Mouse (Mus musculus) Patski (cell line): ENCODE measurements around the gene Gm20388. TPM values are rescaled to one million over a fixed set of nuclear protein-coding genes. Genes with fewer than 3 reads are reported as not detected.
A peak's percentile ranks its signal among the peaks of the same experiment; 100 is the strongest.

Experiments
- ATAC-seq: fragments of 100-300 bp; one replicate; pipeline ENCODE4 v1.8.0; 2021
- CTCF ChIA-PET: fragments of 350-600 bp; sonication (Branson Sonifier 250); formaldehyde crosslinking; loops from one replicate; lab custom pipeline; 2022; ENCODE audit warnings: inconsistent platforms; lab: Charles Lee
- POLR2A ChIA-PET: fragments of 350-600 bp; sonication (Branson Sonifier 250); formaldehyde crosslinking; loops from one replicate; lab custom pipeline; 2022; ENCODE audit warnings: antibody characterized with exemption, inconsistent platforms; lab: Charles Lee
- DNase-seq: peaks from one replicate; pipeline ENCODE4 v3.0.0-alpha.2; 2011; ENCODE audit warnings: low read depth, low spot score
- H3K27me3 ChIP-seq: fragments of 371-371 bp; one replicate; pipeline ENCODE4 v1.5.1; 2021
- CTCF ChIP-seq: fragments of 100-300 bp; IDR thresholded peaks from one replicate; pipeline ENCODE4 v1.5.1; 2021
- in situ Hi-C: fragments of 300-500 bp; cut with MboI; formaldehyde crosslinking; loops from 3 replicates; pipeline ENCODE4 v1.11.1; 2018; ENCODE audit warnings: low pct_unique_long_range_greater_than_20kb, mixed read lengths
- polyA plus RNA-seq: library from polyadenylated mRNA; unstranded; gene quantifications from one replicate; pipeline ENCODE4 v1.2.3, GENCODE M21; 2021

Gene Gm20388
- polyA plus RNA-seq, 1 experiment from 2014 or later: 86.7 TPM

DNA sequence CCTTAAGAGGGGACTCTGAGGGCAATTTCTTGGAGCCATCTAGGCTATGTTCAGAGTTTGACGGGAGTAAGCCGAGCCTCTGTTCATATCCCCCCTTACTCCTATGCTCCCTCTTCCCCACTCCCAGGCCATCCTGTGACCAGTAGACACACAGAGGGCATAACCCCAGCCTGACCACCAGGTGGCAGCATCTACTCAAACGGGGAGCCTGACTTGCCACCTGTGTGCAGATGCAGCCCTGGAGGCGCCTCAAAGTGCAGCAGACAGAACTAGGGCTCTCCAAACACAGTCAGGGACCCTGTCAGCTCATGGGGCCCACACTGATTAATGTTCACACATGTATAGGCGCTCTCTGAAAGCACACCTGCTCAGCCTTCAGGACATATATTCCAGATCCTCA lies 2362.5 kb downstream of the Gm20388 start:
- no peaks in the 10 kb centered on the region for H3K27me3 ChIP-seq
- ATAC-seq: no peak
- in situ Hi-C loops: no loop called here
- POLR2A ChIA-PET: no interaction called here
- no peak for DNase-seq
- TF ChIP-seq CTCF: no peak
- CTCF ChIA-PET: interaction anchor here (1.0 to 5.9 kb wide), 5 partner anchors 10 to 96 kb away, joined by 3 to 46 read pairs (median 4); no protein-coding TSS in a partner anchor

DNA sequence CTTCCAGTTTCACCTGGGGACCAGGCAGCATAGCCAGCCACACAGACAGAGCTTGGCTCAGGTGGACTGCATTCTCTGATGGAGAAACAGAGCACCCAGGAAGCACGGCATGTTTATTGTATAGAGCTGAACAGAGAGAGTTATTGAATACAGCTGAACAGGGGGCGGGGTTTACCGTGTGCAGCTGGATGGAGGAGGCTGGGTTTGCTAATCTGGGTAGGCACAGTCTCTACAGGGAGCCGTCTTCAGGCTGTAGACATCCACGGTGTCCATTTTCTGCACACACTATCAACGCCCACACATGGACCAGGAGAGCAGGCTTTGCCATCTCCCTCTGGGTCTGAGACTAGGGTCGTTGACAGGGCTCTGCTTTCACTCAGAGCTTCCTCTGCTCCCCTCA lies 2363.2 kb downstream of the Gm20388 start:
- TF ChIP-seq CTCF: no peak
- POLR2A ChIA-PET: interaction anchor here (0.7 kb wide), 1 partner anchor 67 kb away, joined by 3 read pairs; no protein-coding TSS in a partner anchor

DNA sequence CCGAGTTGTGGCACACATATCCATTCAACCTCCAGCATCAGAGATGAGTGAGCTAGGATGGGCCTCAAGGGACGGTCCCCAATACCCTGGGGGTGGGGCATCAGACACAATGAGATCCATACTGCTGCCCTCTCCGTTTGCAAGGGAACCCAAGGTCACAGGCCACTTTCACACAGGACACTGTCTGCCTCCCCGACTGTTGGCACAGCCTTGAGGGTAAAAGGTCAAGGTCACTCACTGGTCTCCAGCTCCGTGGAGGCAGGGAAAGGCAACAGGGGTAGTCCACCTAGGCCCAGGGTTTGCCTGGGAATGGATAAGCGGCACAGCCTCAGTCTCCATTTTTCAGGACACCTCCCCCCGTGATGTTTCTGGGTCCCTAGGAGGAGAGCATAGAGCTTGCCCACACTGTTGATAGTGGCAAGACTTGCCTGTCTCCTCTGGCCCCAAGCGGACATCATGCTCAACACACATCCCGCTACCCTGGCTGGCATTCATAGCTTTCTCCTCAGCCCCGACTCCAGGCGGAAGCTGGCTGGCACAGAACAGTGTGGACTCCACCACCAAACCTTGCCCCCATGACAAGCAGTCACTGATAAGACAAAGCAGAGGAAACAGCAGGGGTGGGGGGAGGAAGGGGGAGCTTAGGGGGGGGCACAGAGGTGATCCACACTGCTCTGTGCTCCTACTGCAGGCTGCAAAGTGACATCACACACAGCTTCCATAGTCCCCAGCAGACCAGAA lies 2364.2 kb downstream of the Gm20388 start:
- in situ Hi-C loops: no loop called here
- CTCF ChIA-PET: interaction anchor here (2.1 to 5.9 kb wide), 2 partner anchors 57 to 297 kb away, joined by 6 to 46 read pairs; no protein-coding TSS in a partner anchor
- ATAC-seq: no peak

More for the DNA sequence above, 2363.2 kb downstream of the Gm20388 start:
- no peak for ATAC-seq
- in situ Hi-C loops: no loop called here
- no peaks in the 10 kb centered on the region for H3K27me3 ChIP-seq
- no peak for DNase-seq
- CTCF ChIA-PET: interaction anchor here (1.6 to 5.9 kb wide), 3 partner anchors 11 to 96 kb away, joined by 3 to 46 read pairs (median 11); no protein-coding TSS in a partner anchor

DNA sequence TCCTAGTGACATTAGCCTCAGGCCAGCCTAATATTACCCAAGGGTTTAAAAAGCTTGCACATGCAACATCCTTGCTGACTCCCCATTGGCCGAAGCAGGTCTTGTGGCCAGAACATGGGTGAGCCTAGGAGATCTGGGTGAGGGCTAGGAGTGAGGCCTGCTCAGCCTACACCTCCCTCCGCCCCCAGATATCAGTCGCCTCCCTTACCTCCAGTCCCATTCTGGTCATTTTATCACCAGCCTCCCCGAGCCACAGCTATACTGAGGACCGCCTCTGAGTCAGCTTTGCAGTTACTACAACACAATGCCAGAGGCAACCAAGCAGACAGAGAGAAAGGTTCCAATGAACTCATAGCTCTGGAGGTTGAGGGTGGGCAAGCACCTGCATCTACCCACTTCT lies 2365.7 kb downstream of the Gm20388 start:
- ChIA-PET CTCF (interaction anchor here (2.1 to 5.9 kb wide), 2 partner anchors 56 to 298 kb away, joined by 6 to 46 read pairs; no protein-coding TSS in a partner anchor), POLR2A (interaction anchor here (1.5 kb wide), 1 partner anchor 56 kb away, joined by 5 read pairs; no protein-coding TSS in a partner anchor)
- in situ Hi-C loops: no loop called here
- no peak for TF ChIP-seq CTCF
- H3K27me3 ChIP-seq: no peaks in the 10 kb centered on the region
- DNase-seq (no peak), ATAC-seq (no peak)

More for the DNA sequence above, 2364.2 kb downstream of the Gm20388 start:
- no peaks in the 10 kb centered on the region for H3K27me3 ChIP-seq
- POLR2A ChIA-PET: interaction anchor here (1.5 kb wide), 1 partner anchor 58 kb away, joined by 5 read pairs; no protein-coding TSS in a partner anchor
- DNase-seq: no peak
- TF ChIP-seq CTCF: no peak

DNA sequence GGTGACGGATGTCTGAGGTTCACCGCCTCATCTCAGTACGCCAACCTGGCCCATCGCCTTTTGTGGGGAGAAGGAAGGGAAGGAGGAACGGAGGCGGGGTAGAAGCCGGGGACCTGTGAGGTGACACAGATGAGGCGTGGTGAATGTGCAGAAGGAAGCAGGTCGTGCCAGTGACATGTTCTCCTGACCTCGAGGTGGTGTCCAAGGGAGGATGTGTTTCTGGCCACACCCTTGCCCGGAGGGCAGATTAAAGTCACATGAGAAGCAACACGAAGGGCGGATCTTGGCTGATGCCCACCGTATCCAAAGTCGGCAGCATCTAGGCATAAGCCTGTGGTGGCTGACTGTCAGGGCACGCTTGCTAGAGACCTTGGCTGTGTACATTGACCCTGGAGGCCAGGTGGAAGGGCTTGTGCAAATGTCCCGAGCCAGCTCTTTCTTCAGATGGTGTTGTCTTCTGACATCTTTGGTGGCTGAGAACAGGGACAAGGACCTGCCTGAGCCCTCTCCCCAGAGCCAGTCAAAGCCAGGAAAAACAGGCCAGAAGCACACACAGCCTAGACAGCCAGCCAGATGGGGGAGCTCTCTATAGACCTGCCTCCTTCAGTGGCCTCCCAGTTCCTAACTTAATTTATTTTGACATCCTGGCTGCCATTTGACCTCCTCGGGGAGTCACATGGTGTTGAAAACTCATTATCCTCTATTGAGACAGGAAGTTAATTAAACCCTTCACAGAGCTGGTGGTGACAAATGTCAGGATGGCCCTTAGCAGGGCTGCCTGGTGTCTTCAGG lies 2366.8 kb downstream of the Gm20388 start:
- DNase-seq: no peak
- in situ Hi-C loops: no loop called here
- no peak for ATAC-seq
- H3K27me3 ChIP-seq: no peaks in the 10 kb centered on the region
- ChIA-PET POLR2A (no interaction called here), CTCF (interaction anchor here (1.0 to 5.9 kb wide), 2 partner anchors 55 to 62 kb away, joined by 3 to 46 read pairs; no protein-coding TSS in a partner anchor)
- TF ChIP-seq CTCF: no peak

DNA sequence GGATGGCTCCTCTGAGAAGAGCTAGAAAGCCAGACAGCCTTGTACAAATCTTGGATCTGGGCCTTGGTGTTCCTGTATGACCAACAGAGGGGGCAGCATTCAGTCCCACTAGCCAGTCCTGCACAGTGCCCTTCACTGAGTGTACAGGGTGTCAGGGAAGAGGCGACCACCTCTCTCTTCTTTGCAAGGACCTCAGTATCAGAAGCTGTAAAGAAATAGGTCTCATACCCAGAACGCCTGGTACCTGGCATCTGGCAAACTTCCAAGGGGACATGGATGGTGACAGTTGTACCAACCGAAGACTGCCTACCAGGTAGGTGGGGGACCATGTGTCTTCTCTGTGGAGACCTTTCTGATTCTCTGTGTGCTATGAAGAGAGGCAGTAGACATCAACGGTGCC lies 2369.5 kb downstream of the Gm20388 start:
- ChIA-PET POLR2A (interaction anchor here (0.6 to 1.5 kb wide), 2 partner anchors 11 to 100 kb away, joined by 3 to 5 read pairs; no protein-coding TSS in a partner anchor), CTCF (interaction anchor here (0.8 to 1.7 kb wide), 3 partner anchors 28 to 67 kb away, joined by 3 to 4 read pairs (median 4); no protein-coding TSS in a partner anchor)
- no peak for TF ChIP-seq CTCF
- DNase-seq (no peak), ATAC-seq (no peak)
- in situ Hi-C loops: loop anchor here (5.0 kb wide), 1 partner anchor 52 kb away; no protein-coding TSS in a partner anchor
- no peaks in the 10 kb centered on the region for H3K27me3 ChIP-seq

DNA sequence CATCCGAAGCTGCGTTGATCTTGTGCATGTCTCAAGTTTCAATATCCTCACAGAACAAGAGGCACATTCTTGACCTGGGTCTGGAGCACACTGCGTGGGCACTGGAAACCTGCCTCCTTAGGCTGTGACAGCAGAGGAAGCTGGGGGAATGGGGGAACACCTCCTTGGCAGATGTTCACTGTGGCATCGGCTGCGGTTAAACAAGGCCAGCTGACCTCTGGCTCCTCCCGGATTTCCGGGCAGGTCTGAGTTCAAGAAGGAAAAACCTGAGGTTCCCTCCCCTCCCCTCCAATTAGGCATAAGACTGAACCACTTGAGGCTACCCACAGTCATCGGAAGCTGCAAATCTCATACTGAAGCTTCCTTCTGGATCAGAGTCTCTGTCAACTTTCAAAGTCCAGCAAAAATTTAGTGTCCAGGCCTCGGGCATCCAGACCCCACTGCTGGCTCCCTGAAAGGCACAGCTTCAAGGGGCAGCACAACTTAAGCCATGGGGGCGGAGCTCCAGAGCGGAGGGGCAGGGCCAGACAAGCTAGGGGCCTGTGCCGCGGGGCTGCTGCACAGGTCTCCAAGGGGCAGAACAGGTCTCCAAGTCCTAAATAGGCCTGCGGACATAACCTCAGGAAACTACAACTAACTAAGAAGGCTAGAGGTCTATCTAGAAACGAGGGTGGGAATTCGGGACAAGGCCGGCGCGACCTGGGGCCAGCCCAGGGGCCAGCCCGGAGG lies 2370.1 kb downstream of the Gm20388 start:
- no peak for TF ChIP-seq CTCF
- no peaks in the 10 kb centered on the region for H3K27me3 ChIP-seq
- no peak for ATAC-seq
- CTCF ChIA-PET: interaction anchor here (0.8 to 1.7 kb wide), 6 partner anchors 27 to 303 kb away, joined by 3 to 5 read pairs (median 4); no protein-coding TSS in a partner anchor
- no peak for DNase-seq
- in situ Hi-C loops: loop anchor here (5.0 kb wide), 1 partner anchor 52 kb away; no protein-coding TSS in a partner anchor
- POLR2A ChIA-PET: interaction anchor here (0.6 to 1.5 kb wide), 3 partner anchors 10 to 99 kb away, joined by 3 to 5 read pairs (median 3); no protein-coding TSS in a partner anchor

DNA sequence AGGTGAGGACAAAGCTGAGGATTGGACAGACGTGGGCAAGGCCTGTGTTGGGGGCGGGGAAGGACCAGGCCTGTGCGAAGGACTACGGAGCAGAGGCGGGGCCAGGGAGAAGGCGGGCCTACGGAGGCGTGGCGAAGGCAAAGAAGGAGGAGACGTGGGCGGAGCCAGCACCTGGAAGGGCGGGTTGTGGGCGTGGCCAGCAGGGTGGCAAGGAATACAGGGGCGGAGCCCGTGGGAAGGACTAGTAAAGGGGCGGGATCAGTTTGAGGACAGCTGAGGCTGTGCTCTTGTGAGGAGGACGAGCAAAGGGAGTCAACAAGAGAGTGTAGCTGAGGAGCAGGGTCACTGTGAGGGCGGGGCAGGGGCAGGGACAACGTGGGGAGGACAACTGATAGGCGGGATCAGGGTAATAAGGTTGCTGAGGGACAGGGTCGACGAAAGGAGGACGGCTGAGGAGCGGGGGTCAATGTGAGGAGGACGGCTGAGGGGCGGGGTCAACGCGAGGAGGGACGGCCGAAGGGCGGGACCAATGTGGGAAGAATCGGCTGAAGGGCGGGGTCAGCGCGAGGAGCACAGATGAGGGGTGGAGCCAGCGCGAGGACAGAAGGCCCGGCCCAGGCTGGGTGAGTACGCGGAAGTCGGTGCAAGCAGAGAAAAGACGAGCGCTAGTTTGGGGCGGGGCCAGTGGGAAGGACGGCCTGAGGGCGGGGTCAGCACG lies 2370.8 kb downstream of the Gm20388 start:
- DNase-seq (peak; percentile 93), ATAC-seq (peak; percentile 72)
- in situ Hi-C loops: loop anchor here (5.0 kb wide), 1 partner anchor 51 kb away; no protein-coding TSS in a partner anchor
- ChIA-PET POLR2A (interaction anchor here (1.2 to 1.5 kb wide), 2 partner anchors 9 to 52 kb away, joined by 3 to 5 read pairs; no protein-coding TSS in a partner anchor), CTCF (interaction anchor here (1.0 to 1.7 kb wide), 4 partner anchors 26 to 304 kb away, joined by 3 to 5 read pairs (median 4); no protein-coding TSS in a partner anchor)
- TF ChIP-seq CTCF: no peak
- H3K27me3 ChIP-seq: no peaks in the 10 kb centered on the region
